Comparison of ENCODE assay signal across 22 mouse cellular contexts in genomic region chr12:63220391-63220790, GRCm38 (mm10).
A peak's percentile ranks its signal among the peaks of the same experiment; 100 is the strongest.
DNase-seq lines count a peak whose midpoint lies in the region; ATAC-seq and TF ChIP-seq lines count a peak whose summit lies in the region.
"Had no signal": no experiment of that assay in that cellular context is flagged by ENCODE, and none has a peak within 500 bp of the region (broad histone marks: within the 10 kb centered on the region; RNA-seq: fewer than 3 reads in every experiment).

No protein-coding gene starts in this region.

- no peaks in the 10 kb centered on the region for H3K36me3 ChIP-seq in midbrain, embryonic 16.5 days (ENCODE audit: control insufficient read depth, insufficient read depth, low read length)
- no peaks in the 10 kb centered on the region for H3K36me3 ChIP-seq in midbrain, postnatal 0 days (ENCODE audit: insufficient read depth, low read length)
- H3K36me3 ChIP-seq: embryonic facial prominence, embryonic 15.5 days; forebrain, embryonic 10.5 days; G1E; heart, embryonic 10.5 days; hindbrain, embryonic 12.5 days had no signal

- no peak overlapping the region for H3K9ac ChIP-seq in midbrain, embryonic 16.5 days (ENCODE audit: low read depth, low read length)
- no peak overlapping the region for H3K9ac ChIP-seq in midbrain, postnatal 0 days (replicated peaks; ENCODE audit: low read length, poor library complexity, severe bottlenecking)
- H3K9ac ChIP-seq: embryonic facial prominence, embryonic 15.5 days; hindbrain, embryonic 12.5 days had no signal

- no peaks in the 10 kb centered on the region for H3K9me3 ChIP-seq in midbrain, embryonic 16.5 days (replicated peaks; ENCODE audit: control insufficient read depth, low read length, poor library complexity, severe bottlenecking)
- H3K9me3 ChIP-seq in midbrain, postnatal 0 days (ENCODE audit: low read length): no peaks in the 10 kb centered on the region
- H3K9me3 ChIP-seq: embryonic facial prominence, embryonic 15.5 days; forebrain, embryonic 10.5 days; heart, embryonic 10.5 days; hindbrain, embryonic 12.5 days had no signal

- intact Hi-C loops in left cerebral cortex, postnatal 36 days (cut with DNase I): no loop called here

- WGBS in midbrain, embryonic 16.5 days: 56% methylated on average over 5 of the region's 5 CpGs
- 59% methylated on average over 5 of the region's 5 CpGs for WGBS in midbrain, postnatal 0 days

- H3K4me1 ChIP-seq in midbrain, embryonic 16.5 days (ENCODE audit: control insufficient read depth, insufficient read depth, low read length): no peaks in the 10 kb centered on the region
- H3K4me1 ChIP-seq in midbrain, postnatal 0 days (ENCODE audit: insufficient read depth, low read length): no peaks in the 10 kb centered on the region
- H3K4me1 ChIP-seq: embryonic facial prominence, embryonic 15.5 days; forebrain, embryonic 10.5 days; heart, embryonic 10.5 days; hindbrain, embryonic 12.5 days had no signal

- H3K4me2 ChIP-seq in midbrain, embryonic 16.5 days (ENCODE audit: low read length): no peak overlapping the region
- no peak overlapping the region for H3K4me2 ChIP-seq in midbrain, postnatal 0 days (ENCODE audit: low read depth, low read length, poor library complexity, severe bottlenecking)
- H3K4me2 ChIP-seq: embryonic facial prominence, embryonic 15.5 days; hindbrain, embryonic 12.5 days had no signal

- H3K27me3 ChIP-seq in midbrain, embryonic 16.5 days (ENCODE audit: control insufficient read depth, insufficient read depth, low read depth, low read length): no peaks in the 10 kb centered on the region
- H3K27me3 ChIP-seq in midbrain, postnatal 0 days (ENCODE audit: insufficient read depth, low read length): no peaks in the 10 kb centered on the region
- H3K27me3 ChIP-seq: embryonic facial prominence, embryonic 15.5 days; hindbrain, embryonic 12.5 days had no signal

- DNase-seq in layer of hippocampus, adult 9-11 months: peak; percentile 20
- no peak for DNase-seq in layer of hippocampus, postnatal 10 days (ENCODE audit: low spot score in 2 of 2)
- no peak for DNase-seq in midbrain, postnatal 0 days (ENCODE audit: low spot score)
- peak; percentile 16 for DNase-seq in brain, adult 2 months (ENCODE audit: low read depth, low spot score)
- DNase-seq in left cerebral cortex, postnatal 36 days (ENCODE audit: low spot score in 2 of 2): no peak
- DNase-seq: adrenal gland, postnatal 14 days; cerebellum, adult 8-10 months; cerebellum, postnatal 14 days; embryo, embryonic 11 days; gastrocnemius, postnatal 10 days; heart, adult 18-20 months; heart, postnatal 10 days; heart, postnatal 4 days had no signal

- ATAC-seq in midbrain, embryonic 16.5 days: peak; percentile 66; the same call in 1 of the 2 replicates
- ATAC-seq in midbrain, postnatal 0 days (ENCODE audit: low FRiP score): no peak
- ATAC-seq: forebrain, embryonic 14.5 days; hindbrain, embryonic 16.5 days had no signal

- H3K4me3 ChIP-seq in midbrain, embryonic 16.5 days (ENCODE audit: low read depth, low read length): no peak overlapping the region
- no peak overlapping the region for H3K4me3 ChIP-seq in midbrain, postnatal 0 days (ENCODE audit: low read depth, low read length)
- H3K4me3 ChIP-seq: embryonic facial prominence, embryonic 15.5 days; erythroblast, embryonic 14.5 days; forebrain, embryonic 10.5 days; heart, embryonic 10.5 days; hindbrain, embryonic 12.5 days had no signal

- H3K27ac ChIP-seq in midbrain, embryonic 16.5 days (ENCODE audit: low read length): no peak overlapping the region
- H3K27ac ChIP-seq in midbrain, postnatal 0 days (ENCODE audit: low read depth, low read length): no peak overlapping the region; the same call in 1 of the 2 replicates
- H3K27ac ChIP-seq: embryonic facial prominence, embryonic 15.5 days; forebrain, embryonic 10.5 days; heart, embryonic 10.5 days; hindbrain, embryonic 12.5 days had no signal

- TF ChIP-seq CTCF in midbrain, postnatal 0 days (IDR thresholded peaks at IDR 0.05): no peak

Comparison
In these comparisons a context has a peak if more than half of its experiments do, and no peak if none do; other contexts are left out.
1. DNase-seq: peak in layer of hippocampus, adult 9-11 months (single experiment) and brain, adult 2 months (single experiment); none in layer of hippocampus, postnatal 10 days (0 of 2), midbrain, postnatal 0 days (single experiment) and left cerebral cortex, postnatal 36 days (0 of 2).